Mouse (Mus musculus) cerebellum, adult (tissue): ENCODE data around the gene Podxl2.

ENCODE experiments used
- ATAC-seq: cut with Nextera tagmentation; 2 replicates; pipeline ENCODE4 v1.9.2; 2017; ENCODE audit warnings: mild to moderate bottlenecking, moderate library complexity, mixed read lengths; ENCODE audit not compliant: insufficient number of reproducible peaks, low FRiP score, low TSS enrichment

Podxl2 gene

GRCm38 (mm10) chr6:88874868-88875508 lies at the start of gene Podxl2:
Gene Podxl2 (minus strand): TSS chr6:88875044.
- ATAC-seq, result peak; percentile 86

GRCm38 (mm10) chr6:88918802-88919201 lies 44.0 kb upstream of the Podxl2 start:
- no peak for ATAC-seq

- ATAC-seq, result peak; percentile 41; the same call in 1 of the 2 replicates
These were observed 41.3 kb upstream of the Podxl2 start for GRCm38 (mm10) chr6:88916153-88916552.

- ATAC-seq, result no peak
These were observed 40.7 kb upstream of the Podxl2 start for GRCm38 (mm10) chr6:88915510-88915909.

GRCm38 (mm10) chr6:88914799-88915198 lies 40.0 kb upstream of the Podxl2 start:
- ATAC-seq, result no peak

GRCm38 (mm10) chr6:88913440-88913839 lies 38.6 kb upstream of the Podxl2 start:
- ATAC-seq, result no peak

- no peak for ATAC-seq
These were observed 38.2 kb upstream of the Podxl2 start for GRCm38 (mm10) chr6:88913022-88913421.

- ATAC-seq, result no peak
These were observed 34.3 kb upstream of the Podxl2 start for GRCm38 (mm10) chr6:88909151-88909550.

GRCm38 (mm10) chr6:88906369-88907108 lies 31.7 kb upstream of the Podxl2 start:
- ATAC-seq, result peak; percentile 23; the same call in 1 of the 2 replicates

GRCm38 (mm10) chr6:88905042-88905441 lies 30.2 kb upstream of the Podxl2 start:
- no peak for ATAC-seq

GRCm38 (mm10) chr6:88904456-88904974 lies 29.7 kb upstream of the Podxl2 start:
- no peak for ATAC-seq

GRCm38 (mm10) chr6:88903708-88904107 lies 28.9 kb upstream of the Podxl2 start:
- ATAC-seq, result no peak

GRCm38 (mm10) chr6:88901947-88902820 lies 27.3 kb upstream of the Podxl2 start, which contains the start of gene Tpra1:
Gene Tpra1 (plus strand): TSS chr6:88902251.
- ATAC-seq, result peak; percentile 79

- ATAC-seq, result 0 out of 2 replicates have a peak, but pooled peaks have one; percentile 6
These were observed 26.6 kb upstream of the Podxl2 start for GRCm38 (mm10) chr6:88901471-88901870.

- no peak for ATAC-seq
These were observed 24.8 kb upstream of the Podxl2 start for GRCm38 (mm10) chr6:88899628-88900027.

- no peak for ATAC-seq
These were observed 24.2 kb upstream of the Podxl2 start for GRCm38 (mm10) chr6:88899086-88899485.

GRCm38 (mm10) chr6:88898534-88899048 lies 23.7 kb upstream of the Podxl2 start, which contains the start of gene Mcm2:
Gene Mcm2 (minus strand): TSS chr6:88898780.
- ATAC-seq, result peak; percentile 59

GRCm38 (mm10) chr6:88897246-88897645 lies 22.4 kb upstream of the Podxl2 start:
- no peak for ATAC-seq

- no peak for ATAC-seq
These were observed 21.1 kb upstream of the Podxl2 start for GRCm38 (mm10) chr6:88895943-88896342.

GRCm38 (mm10) chr6:88893559-88893958 lies 18.7 kb upstream of the Podxl2 start:
- ATAC-seq, result no peak
